ENCODE assay signal across 8 mouse cellular contexts in the genomic region with DNA sequence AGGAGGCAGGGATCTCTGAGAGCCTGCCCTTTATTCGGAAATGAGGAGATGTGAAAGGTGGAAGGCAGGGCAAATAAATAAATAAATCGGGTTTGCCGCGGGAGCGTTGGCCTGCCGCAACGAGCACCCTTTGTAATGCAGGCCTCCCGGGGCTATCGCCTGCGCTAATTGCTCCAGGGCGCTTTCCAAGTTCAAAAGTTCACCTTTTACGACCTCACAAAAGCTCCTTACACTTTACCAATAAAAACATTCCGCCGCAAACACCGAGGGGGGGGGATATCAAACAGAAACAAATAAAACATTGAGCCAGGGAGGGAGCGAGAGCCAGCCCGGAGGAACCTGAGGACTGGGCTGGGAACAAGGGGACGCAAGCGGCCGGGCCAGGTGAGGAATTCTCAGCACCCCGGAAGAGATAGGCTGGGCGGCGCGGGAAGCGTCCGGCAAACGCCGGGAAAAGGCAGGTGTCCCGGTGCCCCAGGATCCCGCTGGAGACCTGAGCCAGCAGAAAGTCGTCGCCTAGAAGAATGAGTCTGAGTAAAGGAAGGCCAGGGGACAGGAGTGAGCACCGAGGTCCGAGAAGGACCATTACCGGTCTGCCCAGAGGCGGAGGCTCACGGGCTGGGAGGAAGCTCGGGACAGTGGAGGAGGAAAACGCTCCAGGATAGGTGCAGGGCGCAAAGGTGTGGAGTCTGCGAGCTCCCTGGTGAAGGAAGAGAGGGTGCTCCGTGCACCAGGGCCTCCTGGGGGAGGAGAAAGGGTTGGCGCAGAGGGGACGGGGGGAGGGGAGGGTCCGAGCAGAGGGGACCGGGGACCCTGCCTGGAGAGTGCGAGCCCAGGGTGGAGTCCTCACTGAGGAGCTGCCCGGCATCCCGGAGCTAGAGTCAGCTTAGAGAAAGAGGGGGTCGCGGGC. TPM values are rescaled to one million over a fixed set of nuclear protein-coding genes. Genes with fewer than 3 reads are reported as not detected.
DNase-seq lines count a peak whose midpoint lies in the region; ATAC-seq and TF ChIP-seq lines count a peak whose summit lies in the region.

No protein-coding gene starts in this region.

- TF ChIP-seq EP300 in liver, embryonic 14.5 days (IDR thresholded peaks at IDR 0.05; ENCODE audit: low read depth) = no peak

- POLR2A ChIA-PET in Patski (lab: Charles Lee) = interaction anchor here (0.7 to 0.8 kb wide), 2 partner anchors 14 to 182 kb away, joined by 3 to 4 read pairs; no protein-coding TSS in a partner anchor

- peak; percentile 26 for ATAC-seq in Patski
- ATAC-seq in intestine, embryonic 14.5 days (replicated peaks; ENCODE audit: low FRiP score, low TSS enrichment, low read depth) = peak; percentile 69
- ATAC-seq in liver, embryonic 14.5 days (ENCODE audit: insufficient read depth) = peak; percentile 14; the same call in 1 of the 2 replicates
- ATAC-seq in neural tube, embryonic 15.5 days (ENCODE audit: low FRiP score) = peak; percentile 66

- CTCF ChIA-PET in Patski (lab: Charles Lee) = interaction anchor here (1.1 to 1.2 kb wide), 2 partner anchors 35 to 73 kb away, joined by 4 to 8 read pairs; no protein-coding TSS in a partner anchor

- TF ChIP-seq POLR2A in embryonic fibroblast, embryonic 13.5 days (IDR thresholded peaks at IDR 0.05; ENCODE audit: low read depth, low read length) = no peak

- TF ChIP-seq CTCF in left cerebral cortex, adult 2 months (IDR thresholded peaks at IDR 0.05) = no peak
- no peak for TF ChIP-seq CTCF in Patski (IDR thresholded peaks at IDR 0.05)
- TF ChIP-seq CTCF in embryonic fibroblast, embryonic 13.5 days (IDR thresholded peaks at IDR 0.05; ENCODE audit: borderline replicate concordance, insufficient read depth, low read length) = no peak
- TF ChIP-seq CTCF in liver, embryonic 14.5 days (IDR thresholded peaks at IDR 0.05; ENCODE audit: low read depth) = no peak

- intact Hi-C loops in left cerebral cortex, adult 2 months (cut with DNase I) = no loop called here

- H3K4me3 ChIP-seq in left cerebral cortex, adult 2 months = peak overlapping the region; percentile 88
- H3K4me3 ChIP-seq in embryonic fibroblast, embryonic 13.5 days (ENCODE audit: insufficient read depth, low read length) = peak overlapping the region; percentile 93
- peak overlapping the region; percentile 71 for H3K4me3 ChIP-seq in intestine, embryonic 14.5 days (ENCODE audit: low read depth, low read length)
- peak overlapping the region; percentile 75 to 83 for H3K4me3 ChIP-seq in liver, embryonic 14.5 days (ENCODE audit: insufficient read depth in 1 of 2, low read depth in 2 of 2, low read length in 2 of 2)
- peak overlapping the region; percentile 78 for H3K4me3 ChIP-seq in neural tube, embryonic 15.5 days (replicated peaks)

- peak overlapping the region; percentile 57 for H3K27ac ChIP-seq in left cerebral cortex, adult 2 months
- H3K27ac ChIP-seq in embryonic fibroblast, embryonic 13.5 days (ENCODE audit: insufficient read depth, low read length) = no peak overlapping the region
- peak overlapping the region; percentile 65; the same call in 1 of the 2 replicates for H3K27ac ChIP-seq in intestine, embryonic 14.5 days (ENCODE audit: low read depth)
- no peak overlapping the region for H3K27ac ChIP-seq in liver, embryonic 14.5 days
- peak overlapping the region; percentile 81 for H3K27ac ChIP-seq in neural tube, embryonic 15.5 days (replicated peaks)

- peak overlapping the region; percentile 94 for H3K4me2 ChIP-seq in intestine, embryonic 14.5 days (ENCODE audit: low read length)
- peak overlapping the region; percentile 68 for H3K4me2 ChIP-seq in liver, embryonic 14.5 days (ENCODE audit: low read depth)
- peak overlapping the region; percentile 96 for H3K4me2 ChIP-seq in neural tube, embryonic 15.5 days

- in situ Hi-C loops in Patski (cut with MboI; ENCODE audit: low pct_unique_long_range_greater_than_20kb) = loop anchor here (5.0 kb wide), 1 partner anchor 72 kb away; a partner anchor contains a TSS

- no peaks in the 10 kb centered on the region for H3K9me3 ChIP-seq in intestine, embryonic 14.5 days (ENCODE audit: control insufficient read depth, low read length)
- H3K9me3 ChIP-seq in liver, embryonic 14.5 days (ENCODE audit: control insufficient read depth, low read length) = no peaks in the 10 kb centered on the region
- no peaks in the 10 kb centered on the region for H3K9me3 ChIP-seq in neural tube, embryonic 15.5 days (replicated peaks)

- no peaks in the 10 kb centered on the region for H3K27me3 ChIP-seq in Patski
- peaks cover 27% of the 10 kb centered on the region for H3K27me3 ChIP-seq in intestine, embryonic 14.5 days (replicated peaks; ENCODE audit: control insufficient read depth, insufficient read depth, low read length)
- peaks cover 33% of the 10 kb centered on the region for H3K27me3 ChIP-seq in liver, embryonic 14.5 days (ENCODE audit: control insufficient read depth, insufficient read depth, low read length)
- peaks cover 3% of the 10 kb centered on the region; the same call in 1 of the 2 replicates for H3K27me3 ChIP-seq in neural tube, embryonic 15.5 days (replicated peaks)

- DNase-seq in left cerebral cortex, adult 2 months (ENCODE audit: extremely low spot score in 1 of 2, low spot score in 2 of 2) = no peak
- no peak for DNase-seq in left cerebral cortex, adult 8-10 months (ENCODE audit: low spot score in 2 of 2)
- DNase-seq in Patski (ENCODE audit: low read depth, low spot score) = no peak
- peak; percentile 82 for DNase-seq in intestine, embryonic 14.5 days (ENCODE audit: low spot score)
- no peak for DNase-seq in liver, embryonic 14.5 days (ENCODE audit: low read depth in 3 of 3, low spot score in 3 of 3)
- no peak for DNase-seq in spleen, adult 12 weeks (ENCODE audit: low spot score)

- H3K4me1 ChIP-seq in embryonic fibroblast, embryonic 13.5 days (ENCODE audit: control insufficient read depth, insufficient read depth, low read length) = no peaks in the 10 kb centered on the region
- peaks cover 7% of the 10 kb centered on the region for H3K4me1 ChIP-seq in intestine, embryonic 14.5 days (replicated peaks; ENCODE audit: control insufficient read depth, insufficient read depth, low read length)
- peaks cover 3 to 4% of the 10 kb centered on the region in 2 experiments; a peak in 1 of 4 replicates for H3K4me1 ChIP-seq in liver, embryonic 14.5 days (replicated peaks; ENCODE audit: control insufficient read depth in 2 of 2, insufficient read depth in 2 of 2, low read length in 1 of 2)
- peaks cover 17% of the 10 kb centered on the region for H3K4me1 ChIP-seq in neural tube, embryonic 15.5 days

- peak overlapping the region; percentile 59 for H3K9ac ChIP-seq in intestine, embryonic 14.5 days (ENCODE audit: low read length)
- peak overlapping the region; percentile 35; the same call in 1 of the 2 replicates for H3K9ac ChIP-seq in liver, embryonic 14.5 days (replicated peaks)
- peak overlapping the region; percentile 71 for H3K9ac ChIP-seq in neural tube, embryonic 15.5 days (replicated peaks)

- under 1% methylated on average over 51 of the region's 51 CpGs for WGBS in intestine, embryonic 14.5 days
- under 1% methylated on average over 51 of the region's 51 CpGs for WGBS in liver, embryonic 14.5 days (ENCODE audit: insufficient replicate concordance)
- WGBS in neural tube, embryonic 15.5 days = under 1% methylated on average over 51 of the region's 51 CpGs

- H3K36me3 ChIP-seq in intestine, embryonic 14.5 days (ENCODE audit: control insufficient read depth, insufficient read depth, low read length) = no peaks in the 10 kb centered on the region
- H3K36me3 ChIP-seq in liver, embryonic 14.5 days (replicated peaks; ENCODE audit: control insufficient read depth, insufficient read depth, low read depth) = no peaks in the 10 kb centered on the region
- no peaks in the 10 kb centered on the region for H3K36me3 ChIP-seq in neural tube, embryonic 15.5 days

RNA-seq across cellular contexts. Expression of a gene that starts 2.1 kb away (rescaled TPM):
- 10 to 100 TPM in 1 of 2 experiments, 1 to 10 TPM in 1; 9.3 to 10.4 TPM for total RNA-seq in left cerebral cortex, adult 2 months (2021)
- 10 to 100 TPM in 2 of 4 experiments, 1 to 10 TPM in 2; 5.9 to 12.7 (median 9.8) TPM for total RNA-seq in left cerebral cortex, adult 8-10 months (2022)
- 4.9 TPM for polyA plus RNA-seq in Patski (2021)
- polyA plus RNA-seq in embryonic fibroblast, embryonic 13.5 days (2011; ENCODE audit: insufficient read length, low read depth, missing spikeins) = 3.1 and 4.3 TPM in 2 replicates
- 2.4 TPM in 2 replicates for polyA plus RNA-seq in intestine, embryonic 14.5 days (2014; fragmentation: Nextera tagmentation; extraction: Ambion mirVana)
- 1.2 and 1.3 TPM in 2 replicates for polyA plus RNA-seq in liver, embryonic 14.5 days (2012; rRNA removed)
- 0.86 and 0.90 TPM in 2 replicates for polyA plus RNA-seq in liver, embryonic 14.5 days (2014; fragmentation: Nextera tagmentation; extraction: Ambion mirVana)
- 2.3 TPM in 2 replicates for polyA plus RNA-seq in neural tube, embryonic 15.5 days (2015; fragmentation: Nextera tagmentation; extraction: Ambion mirVana)

RNA-seq across cellular contexts. Expression of a gene that starts 6.4 kb away (rescaled TPM):
- 1 to 10 TPM; 2.1 to 2.6 TPM for total RNA-seq in left cerebral cortex, adult 2 months (2021)
- total RNA-seq in left cerebral cortex, adult 8-10 months (2022) = 1 to 10 TPM; 2.2 to 3.1 (median 2.5) TPM
- 0.01 TPM for polyA plus RNA-seq in Patski (2021)
- 0.70 and 4.3 TPM in 2 replicates for polyA plus RNA-seq in embryonic fibroblast, embryonic 13.5 days (2011; ENCODE audit: insufficient read length, low read depth, missing spikeins)
- 0.91 and 1.2 TPM in 2 replicates for polyA plus RNA-seq in intestine, embryonic 14.5 days (2014; fragmentation: Nextera tagmentation; extraction: Ambion mirVana)
- 0.02 and 0.07 TPM in 2 replicates for polyA plus RNA-seq in liver, embryonic 14.5 days (2012; rRNA removed)
- 0.06 and 0.10 TPM in 2 replicates for polyA plus RNA-seq in liver, embryonic 14.5 days (2014; fragmentation: Nextera tagmentation; extraction: Ambion mirVana)
- polyA plus RNA-seq in neural tube, embryonic 15.5 days (2015; fragmentation: Nextera tagmentation; extraction: Ambion mirVana) = 7.1 and 8.4 TPM in 2 replicates

Comparison
In these comparisons a context has a peak if more than half of its experiments do, and no peak if none do; other contexts are left out.
1. H3K27ac ChIP-seq: peak in left cerebral cortex, adult 2 months (single experiment), intestine, embryonic 14.5 days (single experiment) and neural tube, embryonic 15.5 days (single experiment); none in embryonic fibroblast, embryonic 13.5 days (single experiment) and liver, embryonic 14.5 days (single experiment).
2. ATAC-seq: peak in every context shown above with its lines; median percentile 69 in intestine, embryonic 14.5 days; 66 in neural tube, embryonic 15.5 days; 26 in Patski; 14 in liver, embryonic 14.5 days.
3. Peak in every context shown above with its lines, with median percentiles within 50 percentile points of each other: H3K4me3 ChIP-seq, H3K4me2 ChIP-seq and H3K9ac ChIP-seq.